8 mouse cellular contexts compared by ENCODE assay signal in the genomic region with DNA sequence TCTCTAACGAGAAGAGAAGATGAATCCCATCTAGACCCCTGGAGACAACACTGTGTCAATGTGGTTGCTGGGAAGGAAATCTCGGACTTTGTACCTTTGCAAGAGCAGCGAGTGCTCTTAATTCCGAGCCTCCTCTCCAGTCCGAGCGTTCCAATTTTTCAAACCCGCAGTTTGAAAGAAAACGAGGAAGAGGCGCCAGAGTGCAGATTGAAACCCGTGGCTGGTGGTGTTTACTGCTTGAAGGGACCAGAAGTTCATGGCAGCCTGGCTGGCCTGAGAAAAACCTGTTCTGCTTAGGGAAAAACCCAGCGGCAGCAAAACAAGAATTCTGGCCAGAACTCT.
DNase-seq lines count a peak whose midpoint lies in the region; ATAC-seq lines count a peak whose summit lies in the region.
"Had no signal": no experiment of that assay in that cellular context is flagged by ENCODE, and none has a peak within 500 bp of the region (broad histone marks: within the 10 kb centered on the region; RNA-seq: fewer than 3 reads in every experiment).

No protein-coding gene starts in this region.

- ATAC-seq in embryonic facial prominence, embryonic 13.5 days (ENCODE audit: insufficient number of reproducible peaks, insufficient read depth, low FRiP score, low TSS enrichment, low read depth): no peak
- peak; percentile 59 for ATAC-seq in intestine, embryonic 15.5 days
- no peak for ATAC-seq in liver, embryonic 13.5 days (ENCODE audit: low read depth)
- no peak for ATAC-seq in stomach, embryonic 14.5 days (ENCODE audit: insufficient number of reproducible peaks, insufficient read depth, low FRiP score, low read depth)

- H3K4me3 ChIP-seq in embryonic facial prominence, embryonic 13.5 days: peak overlapping the region; percentile 19
- peak overlapping the region; percentile 9; the same call in 1 of the 2 replicates for H3K4me3 ChIP-seq in intestine, embryonic 15.5 days (replicated peaks)
- H3K4me3 ChIP-seq in liver, embryonic 13.5 days (replicated peaks): peak overlapping the region; percentile 21; the same call in 1 of the 2 replicates
- no peak overlapping the region for H3K4me3 ChIP-seq in stomach, embryonic 14.5 days (ENCODE audit: low read depth, low read length)

- intact Hi-C loops in left cerebral cortex, postnatal 14 days (cut with DNase I): loop anchor here (5.0 kb wide), 1 partner anchor 85 kb away; no protein-coding TSS in a partner anchor

- peak; percentile 40 to 55 for DNase-seq in left cerebral cortex, postnatal 14 days (ENCODE audit: low spot score in 2 of 2)
- no peak for DNase-seq in left cerebral cortex, adult 9 months (ENCODE audit: low spot score in 2 of 2)
- DNase-seq in liver, embryonic 13.5 days: no peak
- no peak for DNase-seq in gastrocnemius, adult 8-10 months (ENCODE audit: low spot score in 2 of 2)

- no peaks in the 10 kb centered on the region for H3K27me3 ChIP-seq in embryonic facial prominence, embryonic 13.5 days
- H3K27me3 ChIP-seq in intestine, embryonic 15.5 days (replicated peaks): no peaks in the 10 kb centered on the region
- no peaks in the 10 kb centered on the region for H3K27me3 ChIP-seq in liver, embryonic 13.5 days
- H3K27me3 ChIP-seq in stomach, embryonic 14.5 days (ENCODE audit: control insufficient read depth, insufficient read depth, low read length): no peaks in the 10 kb centered on the region

- H3K4me1 ChIP-seq in embryonic facial prominence, embryonic 13.5 days: peaks cover 67% of the 10 kb centered on the region
- peaks cover 12% of the 10 kb centered on the region; the same call in 1 of the 2 replicates for H3K4me1 ChIP-seq in intestine, embryonic 15.5 days (replicated peaks)
- peaks cover 18% of the 10 kb centered on the region for H3K4me1 ChIP-seq in liver, embryonic 13.5 days (replicated peaks)
- H3K4me1 ChIP-seq in stomach, embryonic 14.5 days (ENCODE audit: control insufficient read depth, insufficient read depth, low read length): peaks cover 11% of the 10 kb centered on the region; the same call in 1 of the 2 replicates

- H3K9me3 ChIP-seq in embryonic facial prominence, embryonic 13.5 days: no peaks in the 10 kb centered on the region
- no peaks in the 10 kb centered on the region for H3K9me3 ChIP-seq in intestine, embryonic 15.5 days
- H3K9me3 ChIP-seq in liver, embryonic 13.5 days (replicated peaks): no peaks in the 10 kb centered on the region
- H3K9me3 ChIP-seq in stomach, embryonic 14.5 days (ENCODE audit: control insufficient read depth, low read depth, low read length): no peaks in the 10 kb centered on the region
- H3K9me3 ChIP-seq: megakaryocyte, embryonic 14.5 days had no signal

- peak overlapping the region; percentile 55 for H3K4me2 ChIP-seq in embryonic facial prominence, embryonic 13.5 days
- peak overlapping the region; percentile 57 for H3K4me2 ChIP-seq in intestine, embryonic 15.5 days (replicated peaks)
- peak overlapping the region; percentile 47 for H3K4me2 ChIP-seq in liver, embryonic 13.5 days
- H3K4me2 ChIP-seq in stomach, embryonic 14.5 days (replicated peaks; ENCODE audit: low read depth, low read length): peak overlapping the region; percentile 29

- peak overlapping the region; percentile 52; the same call in 1 of the 2 replicates for H3K9ac ChIP-seq in embryonic facial prominence, embryonic 13.5 days
- H3K9ac ChIP-seq in intestine, embryonic 15.5 days: peak overlapping the region; percentile 36; the same call in 1 of the 2 replicates
- H3K9ac ChIP-seq in liver, embryonic 13.5 days: peak overlapping the region; percentile 33; the same call in 1 of the 2 replicates
- peak overlapping the region; percentile 25 for H3K9ac ChIP-seq in stomach, embryonic 14.5 days (replicated peaks; ENCODE audit: low read depth, low read length)

- H3K36me3 ChIP-seq in embryonic facial prominence, embryonic 13.5 days: no peaks in the 10 kb centered on the region
- H3K36me3 ChIP-seq in intestine, embryonic 15.5 days: no peaks in the 10 kb centered on the region
- no peaks in the 10 kb centered on the region for H3K36me3 ChIP-seq in liver, embryonic 13.5 days
- no peaks in the 10 kb centered on the region for H3K36me3 ChIP-seq in stomach, embryonic 14.5 days (ENCODE audit: control insufficient read depth, insufficient read depth, low read length)

- WGBS in embryonic facial prominence, embryonic 13.5 days: 32% methylated on average over 11 of the region's 11 CpGs
- WGBS in intestine, embryonic 15.5 days: 17% methylated on average over 11 of the region's 11 CpGs
- WGBS in liver, embryonic 13.5 days (ENCODE audit: insufficient replicate concordance): 47% methylated on average over 11 of the region's 11 CpGs
- WGBS in stomach, embryonic 14.5 days: 24% methylated on average over 11 of the region's 11 CpGs

- peak overlapping the region; percentile 84 for H3K27ac ChIP-seq in embryonic facial prominence, embryonic 13.5 days
- 0 out of 2 replicates have a peak overlapping the region, but pooled peaks have one; percentile 17 for H3K27ac ChIP-seq in intestine, embryonic 15.5 days
- H3K27ac ChIP-seq in liver, embryonic 13.5 days: no peak overlapping the region
- H3K27ac ChIP-seq in stomach, embryonic 14.5 days (ENCODE audit: low read length): no peak overlapping the region; the same call in 1 of the 2 replicates

Comparison
In these comparisons a context has a peak if more than half of its experiments do, and no peak if none do; other contexts are left out.
1. DNase-seq: peak in left cerebral cortex, postnatal 14 days (2 of 2); none in left cerebral cortex, adult 9 months (0 of 2), liver, embryonic 13.5 days (single experiment) and gastrocnemius, adult 8-10 months (0 of 2).
2. H3K27ac ChIP-seq: peak in embryonic facial prominence, embryonic 13.5 days (single experiment) and intestine, embryonic 15.5 days (single experiment); none in liver, embryonic 13.5 days (single experiment) and stomach, embryonic 14.5 days (single experiment).
3. Peak in every context shown above with its lines, with median percentiles within 50 percentile points of each other: H3K4me2 ChIP-seq and H3K9ac ChIP-seq.